Mouse (Mus musculus) CD4-positive, CD25-positive, alpha-beta regulatory T cell (primary cell): ENCODE data around the gene Sipa1l2. TPM values are rescaled to one million over a fixed set of nuclear protein-coding genes. Genes with fewer than 3 reads are reported as not detected.

Experiments used
- polyA plus RNA-seq: library from polyadenylated mRNA; unstranded; fragments of 100-300 nt; shearing (Covaris generic); gene quantifications from one replicate; pipeline ENCODE4 v1.2.1, GENCODE M21; 2017

Sipa1l2 gene
- polyA plus RNA-seq, result 9.3 TPM

DNA sequence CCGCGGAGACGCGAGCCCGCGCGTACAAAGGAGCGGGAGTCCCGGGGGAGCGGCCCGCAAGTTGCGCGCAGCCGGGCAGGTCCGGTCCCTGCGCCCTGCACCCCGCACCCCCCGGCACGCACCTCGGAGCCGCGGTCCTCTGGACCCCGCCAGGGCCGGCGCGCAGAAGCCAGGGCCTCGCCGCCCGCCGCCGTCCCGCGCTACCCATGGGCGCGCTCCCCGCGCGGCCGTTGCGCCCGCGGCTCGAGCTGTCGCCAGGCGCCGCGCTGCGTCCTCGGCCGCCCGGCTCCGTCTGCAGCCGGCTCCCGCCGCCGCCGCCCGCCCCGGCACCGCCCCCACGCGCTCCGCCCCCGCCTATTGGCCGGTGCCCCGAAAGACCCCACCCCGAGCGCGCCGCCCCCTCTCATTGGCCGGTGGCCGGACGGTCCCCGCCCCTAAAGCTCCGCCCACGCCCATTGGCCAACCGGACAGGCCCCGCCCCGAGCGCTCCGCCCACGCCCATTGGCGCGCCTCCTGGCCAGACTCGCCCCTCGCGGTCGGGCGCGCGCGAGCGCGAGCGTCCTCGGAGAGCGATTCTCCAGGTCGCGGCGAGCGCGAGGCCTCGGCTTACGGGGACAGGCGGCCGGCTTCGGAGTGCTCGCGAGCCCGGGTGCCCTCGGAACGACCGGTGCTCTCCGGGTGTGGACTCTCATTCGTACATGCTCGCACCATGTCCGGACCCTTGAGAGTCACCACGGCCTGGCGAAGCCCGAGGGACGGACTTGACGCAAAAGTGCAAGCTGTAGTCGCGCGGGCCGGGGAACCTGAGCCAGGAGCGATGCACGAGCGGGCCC, at the start of gene Sipa1l2:
TSS of gene Sipa1l2 (minus strand) at position 276 of the 833 bp plus-strand sequence.

Other genes starting within 250 kb of the Sipa1l2 start
- gene Map10, start 100.0 kb upstream of the Sipa1l2 start, polyA plus RNA-seq, result 1.5 TPM
- gene Ntpcr, start 160.2 kb upstream of the Sipa1l2 start, polyA plus RNA-seq, result 27.6 TPM